Mouse (Mus musculus) intestine, embryonic 14.5 days (tissue): ENCODE data around the gene Asb4. TPM values are rescaled to one million over a fixed set of nuclear protein-coding genes. Genes with fewer than 3 reads are reported as not detected.

Experiments
- ATAC-seq: fragments of 200-750 bp; cut with Nextera tagmentation; replicated peaks from 2 replicates; pipeline ENCODE4 v1.8.0; 2017; ENCODE audit warnings: low read depth, moderate number of reproducible peaks, moderate TSS enrichment, moderate library complexity; ENCODE audit not compliant: low FRiP score, low TSS enrichment
- DNase-seq: peaks from one replicate; pipeline ENCODE4 v3.0.0-alpha.2; 2018; ENCODE audit warnings: low spot score
- H3K27ac ChIP-seq: fragments of 300-500 bp; sonication (generic); 2 replicates; pipeline ENCODE4 v1.5.1; 2014; ENCODE audit warnings: low read depth, mild to moderate bottlenecking, control low read depth
- H3K27me3 ChIP-seq: fragments of 300-500 bp; sonication (generic); replicated peaks from 2 replicates; pipeline ENCODE4 v1.6.1; 2014; ENCODE audit warnings: low read length, control low read depth; ENCODE audit not compliant: control insufficient read depth, insufficient read depth
- H3K36me3 ChIP-seq: fragments of 300-500 bp; sonication (generic); 2 replicates; pipeline ENCODE4 v1.6.1; 2014; ENCODE audit warnings: low read length, control low read depth; ENCODE audit not compliant: control insufficient read depth, insufficient read depth
- H3K4me1 ChIP-seq: fragments of 300-500 bp; sonication (generic); replicated peaks from 2 replicates; pipeline ENCODE4 v1.6.1; 2014; ENCODE audit warnings: low read length, control low read depth, mixed read lengths; ENCODE audit not compliant: control insufficient read depth, insufficient read depth
- H3K4me2 ChIP-seq: fragments of 300-500 bp; sonication (generic); 2 replicates; pipeline ENCODE4 v1.6.1; 2014; ENCODE audit warnings: low read length
- H3K4me3 ChIP-seq: fragments of 300-500 bp; sonication (generic); 2 replicates; pipeline ENCODE4 v1.5.1; 2014; ENCODE audit warnings: low read depth, low read length, control low read depth, mixed read lengths
- H3K9ac ChIP-seq: fragments of 300-500 bp; sonication (generic); 2 replicates; pipeline ENCODE4 v1.6.1; 2014; ENCODE audit warnings: mild to moderate bottlenecking, low read length
- H3K9me3 ChIP-seq: fragments of 300-500 bp; sonication (generic); 2 replicates; pipeline ENCODE4 v1.6.1; 2016; ENCODE audit warnings: low read length, control low read depth; ENCODE audit not compliant: control insufficient read depth
- WGBS: fragments of 180-500 bp; shearing (Covaris S2); extraction: QIAGEN DNeasy Blood & Tissue Kit; methylation state at CpG from one replicate; pipeline ENCODE4 v1.1.7; 2014; 5-methylcytosine and 5-hydroxymethylcytosine counted together
- polyA plus RNA-seq: library from polyadenylated mRNA; unstranded; fragments of >200 nt; fragmentation: Nextera tagmentation; extraction: Ambion mirVana; gene quantifications from 2 replicates; pipeline ENCODE4 v1.2.1, GENCODE M21; 2014

Asb4 gene
- polyA plus RNA-seq, 1 experiment from 2014 or later, result 28.5 TPM

DNA sequence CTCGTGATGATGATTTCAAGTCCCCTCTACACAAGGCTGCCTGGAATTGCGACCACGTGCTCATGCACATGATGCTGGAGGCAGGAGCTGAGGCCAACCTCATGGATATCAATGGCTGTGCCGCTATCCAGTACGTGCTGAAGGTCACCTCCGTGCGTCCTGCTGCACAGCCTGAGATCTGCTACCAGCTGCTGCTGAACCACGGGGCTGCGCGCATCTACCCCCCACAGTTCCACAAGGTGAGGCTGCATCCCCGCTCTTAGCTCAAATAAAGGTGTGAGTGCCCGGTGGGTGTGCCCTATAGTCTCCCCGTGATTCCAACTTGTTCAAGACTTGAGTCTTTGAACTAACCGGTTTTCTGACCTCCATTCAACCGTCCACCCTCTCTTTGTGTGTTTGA is 40.4 kb downstream of the Asb4 start:
- no peak for DNase-seq
- Histone ChIP-seq H3K27ac (no peak overlapping the region), H3K36me3 (no peaks in the 10 kb centered on the region), H3K9me3 (no peaks in the 10 kb centered on the region), H3K4me2 (no peak overlapping the region), H3K9ac (no peak overlapping the region), H3K27me3 (no peaks in the 10 kb centered on the region), H3K4me3 (no peak overlapping the region), H3K4me1 (no peaks in the 10 kb centered on the region)
- ATAC-seq, result no peak
- WGBS, result 91% methylated on average over 15 of the region's 15 CpGs

DNA sequence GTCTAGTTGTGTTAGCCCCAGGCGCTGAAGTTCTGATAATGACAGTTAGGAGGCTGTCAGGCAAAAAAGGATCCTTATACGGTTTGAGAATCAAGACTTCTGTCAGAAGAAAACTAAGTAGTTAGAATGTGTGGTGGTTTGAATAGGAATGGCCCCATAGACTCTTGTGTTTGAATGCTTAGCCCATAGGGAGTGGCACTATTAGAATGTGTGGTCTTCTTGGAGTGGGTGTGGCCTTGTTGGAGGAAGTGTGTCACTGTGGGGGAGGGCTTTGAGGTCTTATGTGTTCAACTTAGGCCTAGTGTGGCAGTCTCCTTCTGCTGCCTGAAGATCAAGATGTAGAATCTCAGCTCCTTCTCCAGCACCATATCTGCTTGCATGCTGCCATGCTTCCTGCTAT is 43.8 kb downstream of the Asb4 start:
- Histone ChIP-seq H3K27me3 (no peaks in the 10 kb centered on the region), H3K4me1 (no peaks in the 10 kb centered on the region), H3K27ac (no peak overlapping the region), H3K36me3 (no peaks in the 10 kb centered on the region), H3K4me3 (no peak overlapping the region), H3K4me2 (no peak overlapping the region), H3K9me3 (no peaks in the 10 kb centered on the region), H3K9ac (no peak overlapping the region)
- 81% methylated on average over 2 of the region's 2 CpGs for WGBS
- ATAC-seq (no peak), DNase-seq (no peak)

DNA sequence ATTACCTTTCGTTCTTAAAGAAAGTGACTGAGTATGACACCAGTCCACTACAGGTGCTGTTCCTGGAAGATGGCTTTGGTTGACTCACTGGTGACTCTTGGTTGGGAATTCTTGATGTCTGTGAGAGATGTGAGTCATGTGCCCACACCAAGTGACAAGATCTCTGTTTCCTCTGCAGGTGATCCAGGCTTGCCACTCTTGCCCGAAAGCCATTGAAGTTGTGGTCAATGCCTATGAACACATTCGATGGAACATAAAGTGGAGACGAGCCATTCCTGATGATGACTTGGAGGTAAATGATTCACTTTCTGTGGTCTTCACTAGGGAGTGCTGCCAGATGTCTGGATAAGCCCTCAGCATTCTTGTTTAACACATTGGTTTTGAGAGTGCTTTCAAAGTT is 46.4 kb downstream of the Asb4 start:
- no peak for DNase-seq
- H3K27me3 ChIP-seq, result no peaks in the 10 kb centered on the region
- no peaks in the 10 kb centered on the region for H3K9me3 ChIP-seq
- WGBS, result 93% methylated on average over 4 of the region's 4 CpGs
- H3K4me2 ChIP-seq, result no peak overlapping the region
- H3K36me3 ChIP-seq, result no peaks in the 10 kb centered on the region
- H3K4me1 ChIP-seq, result no peaks in the 10 kb centered on the region
- no peak overlapping the region for H3K4me3 ChIP-seq
- no peak for ATAC-seq
- no peak overlapping the region for H3K9ac ChIP-seq
- H3K27ac ChIP-seq, result no peak overlapping the region

DNA sequence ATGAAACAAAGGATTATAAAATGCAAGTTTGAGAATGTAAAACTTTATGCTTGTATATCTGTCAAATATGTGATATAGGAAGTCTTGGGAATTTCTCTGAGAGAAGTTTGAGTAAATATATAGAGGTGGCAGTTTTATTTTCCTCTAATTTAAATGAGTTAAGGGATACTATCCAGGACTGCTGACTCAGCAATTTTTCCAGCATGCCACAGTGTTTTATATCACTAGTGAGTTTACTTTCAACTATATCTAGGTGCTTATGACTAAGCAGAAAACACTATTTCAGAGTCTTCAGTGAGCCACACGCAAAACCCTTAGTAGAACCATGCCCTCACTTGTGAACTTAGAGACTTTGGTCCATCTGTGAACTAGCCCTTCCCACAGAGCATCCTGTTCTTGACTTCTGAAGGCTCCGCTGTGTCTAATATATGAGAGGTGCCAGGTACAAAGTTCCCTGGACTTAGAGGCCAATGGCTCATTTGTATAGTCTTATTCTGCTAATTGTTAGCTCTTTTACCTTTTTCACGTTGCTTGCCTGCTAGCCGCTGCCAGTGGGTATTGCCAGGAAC is 46.9 kb downstream of the Asb4 start:
- H3K9me3 ChIP-seq, result no peaks in the 10 kb centered on the region
- no peak overlapping the region for H3K4me3 ChIP-seq
- DNase-seq (no peak), ATAC-seq (no peak)
- H3K27me3 ChIP-seq, result no peaks in the 10 kb centered on the region
- no peak overlapping the region for H3K4me2 ChIP-seq
- 94% methylated on average over 4 of the region's 4 CpGs for WGBS
- no peaks in the 10 kb centered on the region for H3K36me3 ChIP-seq
- no peak overlapping the region for H3K27ac ChIP-seq
- no peaks in the 10 kb centered on the region for H3K4me1 ChIP-seq
- H3K9ac ChIP-seq, result no peak overlapping the region

DNA sequence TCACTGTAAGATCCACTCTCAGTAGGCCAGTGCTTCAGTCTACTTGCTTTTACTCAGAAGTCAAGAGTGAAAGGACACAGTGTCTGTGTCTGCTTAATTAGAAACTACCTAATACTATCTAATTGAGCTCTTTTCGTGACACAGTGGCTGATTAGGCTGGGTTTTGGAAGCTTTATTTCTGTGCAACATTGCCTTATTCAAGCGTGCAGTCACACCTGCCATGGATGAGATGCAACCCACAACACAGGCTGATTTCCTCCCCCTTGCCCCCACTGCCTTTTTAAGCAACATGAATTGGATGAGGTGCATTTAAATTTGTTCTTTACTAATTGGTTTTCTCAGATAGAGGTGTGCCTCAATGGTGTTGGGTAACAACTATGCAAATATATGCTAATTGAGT is 50.7 kb downstream of the Asb4 start:
- H3K27ac ChIP-seq, result no peak overlapping the region
- H3K4me2 ChIP-seq, result no peak overlapping the region
- no peaks in the 10 kb centered on the region for H3K36me3 ChIP-seq
- no peak overlapping the region for H3K4me3 ChIP-seq
- ATAC-seq, result no peak
- no peak for DNase-seq
- 90% methylated on average over 2 of the region's 2 CpGs for WGBS
- H3K9ac ChIP-seq, result no peak overlapping the region
- no peaks in the 10 kb centered on the region for H3K9me3 ChIP-seq
- no peaks in the 10 kb centered on the region for H3K27me3 ChIP-seq
- no peaks in the 10 kb centered on the region for H3K4me1 ChIP-seq

DNA sequence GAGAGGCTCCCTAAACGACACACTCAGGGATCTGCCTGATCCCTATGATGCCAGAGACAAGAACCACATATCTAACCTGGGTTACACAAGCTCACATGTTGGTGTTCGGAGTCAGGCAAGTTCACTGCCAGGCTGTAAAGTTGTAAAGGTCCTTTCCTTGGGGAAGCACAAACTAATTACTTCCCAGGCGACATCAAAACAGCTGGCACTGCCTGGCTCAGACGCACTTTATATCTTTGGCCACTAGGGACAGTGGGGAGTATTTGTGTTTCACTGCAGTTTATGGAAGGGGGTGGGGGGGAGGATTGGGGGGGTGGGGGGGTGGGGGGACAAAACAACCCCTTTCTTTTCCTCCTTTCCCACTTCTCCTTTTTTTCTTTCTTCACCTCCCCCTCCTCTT is 54.6 kb downstream of the Asb4 start:
- 43% methylated on average over 4 of the region's 4 CpGs for WGBS
- ATAC-seq (no peak), DNase-seq (no peak)

DNA sequence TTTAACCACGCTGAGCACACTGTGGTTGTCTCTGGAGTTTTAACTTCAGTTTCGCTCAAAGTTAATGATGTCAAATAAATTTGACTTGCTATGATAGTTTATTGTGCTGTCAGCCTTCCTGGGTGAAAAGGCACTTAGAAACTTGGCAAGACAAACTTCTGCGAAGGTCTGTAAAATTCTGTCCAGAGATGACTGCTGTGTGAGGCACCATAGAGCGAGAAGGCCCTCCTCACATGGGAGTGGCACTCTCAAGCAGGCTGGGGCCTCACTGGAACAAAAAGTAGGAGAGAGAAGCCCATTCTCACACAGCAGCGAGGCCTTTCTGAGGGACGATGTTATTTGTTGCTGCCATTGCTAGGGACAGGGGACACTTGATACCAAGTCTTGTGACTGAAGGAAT is 58.0 kb downstream of the Asb4 start:
- WGBS, result 78% methylated on average over 6 of the region's 6 CpGs
- Histone ChIP-seq H3K4me1 (peaks cover 13% of the 10 kb centered on the region; the same call in 1 of the 2 replicates), H3K9ac (no peak overlapping the region), H3K4me3 (no peak overlapping the region), H3K27ac (no peak overlapping the region), H3K27me3 (no peaks in the 10 kb centered on the region), H3K4me2 (no peak overlapping the region), H3K9me3 (no peaks in the 10 kb centered on the region), H3K36me3 (no peaks in the 10 kb centered on the region)
- no peak for ATAC-seq
- DNase-seq, result no peak

More for the DNA sequence above, 54.6 kb downstream of the Asb4 start:
- Histone ChIP-seq H3K9me3 (no peaks in the 10 kb centered on the region), H3K4me3 (no peak overlapping the region), H3K27me3 (no peaks in the 10 kb centered on the region), H3K36me3 (no peaks in the 10 kb centered on the region), H3K4me1 (0 out of 2 replicates have a peak, but pooled peaks cover 2% of the 10 kb centered on the region), H3K27ac (no peak overlapping the region), H3K4me2 (no peak overlapping the region), H3K9ac (no peak overlapping the region)

DNA sequence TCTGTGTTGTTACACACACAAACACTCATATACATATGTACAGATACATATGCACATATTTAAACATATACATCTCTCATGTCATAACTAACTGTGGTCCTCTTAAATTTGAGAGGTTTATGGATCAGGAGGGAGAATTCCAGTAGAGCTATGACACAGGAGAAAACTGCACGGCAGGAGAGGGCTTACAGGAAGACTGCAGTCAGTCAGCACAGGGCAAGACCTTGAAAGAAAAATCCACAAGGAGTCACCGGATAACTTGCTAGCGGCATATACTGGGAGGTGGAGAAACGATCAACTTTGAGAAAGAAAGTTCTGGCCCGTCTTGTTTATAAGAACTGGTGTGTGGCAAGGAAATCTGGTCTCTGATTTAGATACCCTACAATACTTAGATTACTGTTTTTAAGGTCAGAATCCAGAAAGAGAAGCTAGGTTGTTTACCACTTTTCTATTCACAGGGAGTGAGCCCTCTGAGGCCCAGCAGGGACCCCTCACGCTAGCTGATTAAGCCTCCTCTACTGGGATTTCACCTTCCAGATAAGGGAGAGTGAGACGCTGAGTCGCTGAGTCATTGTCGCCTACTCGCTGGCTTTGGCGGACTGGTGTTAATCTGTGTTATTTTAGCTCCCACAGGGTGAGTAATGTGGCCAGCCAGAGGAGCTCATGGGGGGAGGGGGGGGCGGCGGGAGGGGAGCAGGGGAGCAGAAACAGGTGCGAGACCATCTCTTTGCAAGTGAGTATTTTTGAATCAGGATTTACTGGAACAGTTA is 59.3 kb downstream of the Asb4 start:
- Histone ChIP-seq H3K27ac (no peak overlapping the region), H3K9ac (no peak overlapping the region)
- DNase-seq, result peak; percentile 53

More for the DNA sequence above, 59.3 kb downstream of the Asb4 start:
- Histone ChIP-seq H3K36me3 (no peaks in the 10 kb centered on the region), H3K9me3 (no peaks in the 10 kb centered on the region), H3K27me3 (no peaks in the 10 kb centered on the region), H3K4me1 (peaks cover 13% of the 10 kb centered on the region; the same call in 1 of the 2 replicates), H3K4me2 (peak overlapping the region; percentile 7; the same call in 1 of the 2 replicates), H3K4me3 (no peak overlapping the region)
- WGBS, result 7% methylated on average over 14 of the region's 14 CpGs
- peak; percentile 55; the same call in 1 of the 2 replicates for ATAC-seq
